Mouse (Mus musculus) heart, adult 2 months (tissue): ENCODE measurements at regions not wholly inside any gene's neighbourhood (a gene's known extent, or its start where the extent isn't known, plus 50 kb on each side); places are given as distances from the start of the nearest gene placed in this dataset.

ENCODE experiments used
- CTCF ChIP-seq: fragments of 200-600 bp; IDR thresholded peaks from 2 replicates; pipeline ENCODE4 v1.8.1; 2022; ENCODE audit warnings: antibody characterized with exemption, mild to moderate bottlenecking, moderate library complexity
- POLR2A ChIP-seq: fragments of 200-500 bp; IDR thresholded peaks from 2 replicates; pipeline ENCODE4 v1.6.1; 2011; ENCODE audit warnings: mild to moderate bottlenecking, low read depth, low read length, control low read depth; ENCODE audit not compliant: insufficient read depth

DNA sequence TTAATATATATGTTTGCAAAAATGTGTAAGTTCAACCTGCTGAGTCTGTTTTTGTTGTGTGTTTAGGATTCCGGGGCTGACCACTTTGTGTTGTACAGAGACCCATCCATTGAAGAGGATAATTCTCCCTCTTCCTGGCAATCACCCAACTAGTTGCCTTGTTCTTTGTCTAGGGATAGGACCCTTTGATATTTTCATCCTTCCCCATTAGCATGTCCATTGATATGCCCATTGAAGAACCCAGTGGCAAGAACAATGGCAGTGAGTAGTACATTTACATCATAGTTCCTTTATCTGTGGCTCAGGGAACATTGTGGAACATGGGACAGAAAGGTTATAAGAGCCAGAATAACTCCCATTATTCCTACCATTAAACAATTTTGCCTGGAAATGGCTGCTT, 160.9 kb upstream of the Irx4 start:
- TF ChIP-seq CTCF, result no peak
- TF ChIP-seq POLR2A, result no peak
